Mouse (Mus musculus) Patski (cell line): ENCODE data around the gene Aldh6a1. TPM values are rescaled to one million over a fixed set of nuclear protein-coding genes. Genes with fewer than 3 reads are reported as not detected.

Experiments
- ATAC-seq: fragments of 100-300 bp; one replicate; pipeline ENCODE4 v1.8.0; 2021
- CTCF ChIA-PET: fragments of 350-600 bp; sonication (Branson Sonifier 250); formaldehyde crosslinking; loops from one replicate; lab custom pipeline; 2022; ENCODE audit warnings: inconsistent platforms; lab: Charles Lee
- POLR2A ChIA-PET: fragments of 350-600 bp; sonication (Branson Sonifier 250); formaldehyde crosslinking; loops from one replicate; lab custom pipeline; 2022; ENCODE audit warnings: antibody characterized with exemption, inconsistent platforms; lab: Charles Lee
- DNase-seq: peaks from one replicate; pipeline ENCODE4 v3.0.0-alpha.2; 2011; ENCODE audit warnings: low read depth, low spot score
- H3K27me3 ChIP-seq: fragments of 371-371 bp; one replicate; pipeline ENCODE4 v1.5.1; 2021
- CTCF ChIP-seq: fragments of 100-300 bp; IDR thresholded peaks from one replicate; pipeline ENCODE4 v1.5.1; 2021
- in situ Hi-C: fragments of 300-500 bp; cut with MboI; formaldehyde crosslinking; loops from 3 replicates; pipeline ENCODE4 v1.11.1; 2018; ENCODE audit warnings: low pct_unique_long_range_greater_than_20kb, mixed read lengths
- polyA plus RNA-seq: library from polyadenylated mRNA; unstranded; gene quantifications from one replicate; pipeline ENCODE4 v1.2.3, GENCODE M21; 2021

The Aldh6a1 gene
- polyA plus RNA-seq = 25.0 TPM

DNA sequence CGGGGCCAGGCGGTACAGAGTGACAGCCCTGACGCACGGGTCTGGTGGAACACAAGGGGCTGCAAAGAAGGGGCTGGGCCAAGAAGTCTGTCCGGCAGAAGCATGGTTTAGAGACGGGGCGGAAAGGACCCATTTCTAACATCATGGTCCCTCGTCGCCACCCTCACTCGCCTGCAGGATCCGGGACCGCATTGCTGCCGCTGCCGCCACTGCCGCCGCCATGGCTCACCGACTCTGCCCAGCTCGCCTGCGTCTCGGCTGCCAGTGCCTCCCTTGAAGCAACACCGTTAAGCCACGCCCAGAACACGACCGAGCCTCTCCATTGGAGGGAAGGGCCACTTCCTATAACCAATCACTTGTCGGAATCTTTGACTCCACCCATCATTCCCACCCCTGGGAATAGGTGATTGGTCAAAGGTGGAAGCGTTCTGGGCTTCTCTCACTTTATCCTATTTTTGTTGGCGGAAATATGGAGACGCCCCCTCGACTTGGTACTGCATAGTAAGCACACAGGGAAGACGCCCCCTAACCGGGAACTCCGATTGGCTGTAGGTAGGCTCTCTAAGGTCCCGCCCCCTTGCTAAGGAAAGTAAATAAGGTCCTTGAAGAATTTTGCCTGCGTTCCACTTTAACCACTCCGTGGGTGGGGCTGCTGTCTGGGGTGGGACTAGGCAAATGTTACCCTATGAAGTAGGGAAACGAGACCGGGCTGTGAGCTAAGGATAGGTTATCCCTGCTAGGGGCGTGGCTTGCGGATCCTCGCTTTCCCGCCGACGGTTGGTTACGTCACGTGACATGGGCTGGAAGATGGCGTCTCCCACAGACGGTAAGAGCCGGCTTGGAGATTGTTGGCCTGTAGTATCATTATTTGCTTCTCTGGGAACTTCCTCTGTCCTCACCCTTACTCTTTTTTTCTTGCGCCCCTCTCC is at the start of gene Aldh6a1, which contains the start of gene Lin52:
Gene Aldh6a1 (minus strand): TSS at position 287 of the 929 bp plus-strand sequence.
Gene Lin52 (plus strand): TSS at position 705 of the 929 bp plus-strand sequence.
- no peaks in the 10 kb centered on the region for H3K27me3 ChIP-seq
- no peak for TF ChIP-seq CTCF
- in situ Hi-C loops = loop anchor here (5.0 kb wide), 1 partner anchor 104 kb away; no protein-coding TSS in a partner anchor
- DNase-seq (peak; percentile 99), ATAC-seq (peak; percentile 95)
- POLR2A ChIA-PET = interaction anchor here (1.6 kb wide), 1 partner anchor 14 kb away, joined by 3 read pairs; no protein-coding TSS in a partner anchor
- CTCF ChIA-PET = no interaction called here

DNA sequence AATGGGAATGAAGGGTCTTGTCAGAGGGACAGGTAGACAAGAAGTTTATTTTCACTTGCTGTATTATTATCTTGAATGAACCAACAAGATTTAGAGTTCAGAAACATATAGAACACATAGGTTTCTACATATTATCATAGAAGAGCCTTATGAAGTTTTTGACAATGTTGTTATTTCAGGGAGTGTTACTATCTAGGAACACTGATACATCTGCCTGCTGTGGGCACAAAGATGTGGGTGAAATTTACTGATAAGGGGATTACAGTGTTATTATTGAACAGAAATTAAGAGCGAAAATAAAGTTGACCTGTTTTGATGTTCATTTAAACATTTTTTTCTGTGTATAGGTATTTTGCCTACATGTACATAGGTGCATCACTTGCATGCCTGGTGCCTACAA is 46.0 kb upstream of the Aldh6a1 start:
- in situ Hi-C loops = no loop called here
- TF ChIP-seq CTCF = no peak
- no peak for DNase-seq
- ATAC-seq = no peak
- ChIA-PET POLR2A (no interaction called here), CTCF (no interaction called here)
- H3K27me3 ChIP-seq = no peaks in the 10 kb centered on the region

DNA sequence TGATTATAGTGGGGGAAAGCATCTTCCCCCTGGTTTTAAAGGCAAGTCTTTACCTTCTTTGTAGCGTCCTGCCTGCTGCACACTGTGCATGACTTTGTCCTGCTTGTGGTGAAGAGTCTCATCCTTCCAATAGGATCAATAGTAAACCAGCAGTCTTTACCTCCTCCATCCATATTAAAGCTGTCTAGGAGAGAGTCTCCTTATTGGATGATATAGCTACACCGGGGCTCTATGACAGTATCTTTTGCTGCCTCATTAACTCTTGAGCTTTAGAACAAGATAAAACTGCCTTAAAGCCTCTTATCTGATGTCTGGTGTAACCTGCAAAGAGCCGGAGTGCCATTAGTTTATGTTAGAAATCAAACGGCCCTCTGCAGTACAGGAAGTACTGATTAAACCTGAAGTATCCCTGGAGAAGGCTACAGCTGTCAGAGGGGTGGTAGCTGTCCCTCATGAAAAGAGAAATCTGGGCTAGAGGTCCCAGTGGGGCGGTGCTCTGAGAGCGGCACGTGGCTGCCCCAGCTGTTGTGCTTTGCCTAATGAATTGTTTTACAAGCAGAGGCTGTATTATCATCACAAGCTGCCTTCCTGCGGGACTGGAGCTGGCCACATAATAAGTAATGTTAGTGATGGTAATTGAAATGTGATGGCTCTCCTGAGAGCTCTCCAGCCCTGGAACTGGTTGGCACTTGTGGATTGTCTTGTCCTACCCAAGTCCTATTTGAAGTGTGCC is 36.7 kb upstream of the Aldh6a1 start:
- DNase-seq (no peak), ATAC-seq (no peak)
- no peak for TF ChIP-seq CTCF
- ChIA-PET POLR2A (no interaction called here), CTCF (interaction anchor here (0.7 kb wide), 1 partner anchor 12 kb away, joined by 3 read pairs; no protein-coding TSS in a partner anchor)
- no peaks in the 10 kb centered on the region for H3K27me3 ChIP-seq
- in situ Hi-C loops = no loop called here

DNA sequence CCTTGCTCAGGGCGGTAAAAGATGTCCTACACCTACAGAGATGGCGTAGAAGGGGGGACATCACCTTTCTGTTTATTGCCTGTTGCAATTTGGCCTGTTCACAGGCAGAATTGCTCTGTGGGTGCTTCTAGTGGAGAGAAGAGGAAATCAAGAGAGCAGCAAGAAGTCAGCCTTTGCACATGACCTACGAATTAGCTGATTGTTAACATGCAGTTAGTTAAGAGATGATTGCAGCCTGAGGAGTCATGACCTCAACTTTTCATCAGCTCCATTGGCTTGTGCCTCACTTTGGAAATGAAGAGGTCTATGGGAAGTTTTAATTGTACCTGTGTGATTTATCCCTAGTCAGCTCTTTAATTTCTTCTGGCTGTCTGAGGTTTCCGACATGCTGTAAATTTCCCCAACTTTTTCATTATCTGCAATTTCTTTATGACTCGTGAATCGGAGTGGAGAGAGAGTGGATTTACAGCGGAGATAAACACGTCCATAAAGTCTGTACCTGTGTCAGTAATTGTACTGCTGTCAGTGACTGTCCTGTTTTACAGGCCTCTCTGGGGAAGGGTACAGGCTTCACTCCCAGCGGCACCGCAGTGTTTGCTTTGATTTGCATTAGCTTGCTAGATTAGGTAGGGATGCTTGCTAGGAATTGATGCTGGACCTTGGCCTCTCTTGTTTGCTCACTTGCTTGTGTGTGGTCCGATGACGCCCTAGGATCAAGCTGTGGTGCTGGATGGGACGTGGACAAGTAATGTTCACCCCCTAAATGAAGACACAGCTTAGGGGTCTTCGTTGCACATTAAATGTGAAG is 32.2 kb upstream of the Aldh6a1 start:
- CTCF ChIA-PET = no interaction called here
- POLR2A ChIA-PET = no interaction called here
- in situ Hi-C loops = no loop called here
- no peak for DNase-seq
- TF ChIP-seq CTCF = no peak
- no peak for ATAC-seq
- no peaks in the 10 kb centered on the region for H3K27me3 ChIP-seq

DNA sequence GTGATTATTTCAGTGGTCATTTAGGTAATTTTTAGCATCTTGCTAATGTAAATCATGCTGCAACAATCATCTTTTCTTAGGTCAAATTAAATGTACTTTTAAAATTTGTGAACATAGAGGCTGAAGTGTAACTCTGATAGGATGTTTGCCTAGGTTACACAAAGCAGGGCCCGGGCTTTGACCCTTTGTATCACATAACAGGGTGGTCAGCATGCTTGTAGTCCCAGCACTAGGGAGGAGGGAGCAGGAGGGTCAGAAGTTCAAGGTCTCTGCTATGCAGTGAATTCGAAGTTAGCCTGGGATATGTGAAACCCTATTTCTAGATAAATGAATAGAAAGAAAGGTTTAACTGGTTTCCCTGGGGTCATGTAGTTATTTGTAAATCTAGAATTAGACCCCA is 30.4 kb upstream of the Aldh6a1 start:
- CTCF ChIA-PET = no interaction called here
- no peaks in the 10 kb centered on the region for H3K27me3 ChIP-seq
- no peak for TF ChIP-seq CTCF
- in situ Hi-C loops = no loop called here
- DNase-seq (no peak), ATAC-seq (no peak)
- POLR2A ChIA-PET = no interaction called here

DNA sequence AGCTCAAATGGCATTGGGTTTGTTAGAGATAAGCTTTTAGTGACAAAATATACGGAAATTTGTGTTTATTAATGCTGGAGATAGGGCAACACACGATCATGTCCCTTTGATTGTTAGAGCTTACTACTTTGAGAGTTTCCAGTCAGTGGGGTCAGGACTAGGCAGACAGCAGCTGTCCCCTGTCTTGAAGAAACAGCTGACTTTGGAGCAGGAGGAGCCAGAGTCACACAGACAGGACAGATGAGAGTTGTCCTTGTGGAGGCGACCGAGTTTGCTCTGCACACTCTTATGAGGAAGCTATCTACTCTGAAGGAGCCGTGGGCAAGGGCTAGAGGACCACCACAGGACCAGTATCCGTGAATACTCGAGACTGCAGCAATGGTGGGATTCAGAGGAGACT is 28.1 kb upstream of the Aldh6a1 start:
- ATAC-seq = no peak
- in situ Hi-C loops = no loop called here
- POLR2A ChIA-PET = no interaction called here
- H3K27me3 ChIP-seq = no peaks in the 10 kb centered on the region
- CTCF ChIA-PET = interaction anchor here (1.5 kb wide), 1 partner anchor 10 kb away, joined by 3 read pairs; no protein-coding TSS in a partner anchor
- no peak for TF ChIP-seq CTCF
- DNase-seq = no peak

DNA sequence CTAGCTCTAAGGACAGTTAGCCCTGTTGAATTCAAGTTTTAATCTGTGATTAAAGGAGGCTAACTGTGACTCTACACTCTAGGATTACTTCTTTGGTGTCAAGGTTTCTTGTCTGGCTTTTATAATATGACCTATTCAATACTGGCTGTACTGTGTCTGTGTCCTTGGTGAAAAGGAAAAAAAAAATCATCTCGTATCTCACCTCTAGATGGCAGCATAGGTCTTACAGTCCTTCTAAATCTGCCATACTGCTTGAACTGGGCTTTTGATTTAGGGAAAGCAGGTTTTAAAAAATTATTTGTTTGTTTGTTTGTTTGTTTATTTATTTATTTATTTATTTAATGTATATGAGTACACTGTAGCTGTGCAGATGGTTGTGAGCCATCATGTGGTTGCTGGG is 17.9 kb upstream of the Aldh6a1 start:
- ChIA-PET POLR2A (no interaction called here), CTCF (interaction anchor here (1.5 to 2.9 kb wide), 2 partner anchors 11 to 121 kb away, joined by 3 to 8 read pairs; no protein-coding TSS in a partner anchor)
- TF ChIP-seq CTCF = peak; percentile 43
- ATAC-seq (no peak), DNase-seq (no peak)
- H3K27me3 ChIP-seq = no peaks in the 10 kb centered on the region
- in situ Hi-C loops = loop anchor here (5.0 kb wide), 1 partner anchor 119 kb away; no protein-coding TSS in a partner anchor

DNA sequence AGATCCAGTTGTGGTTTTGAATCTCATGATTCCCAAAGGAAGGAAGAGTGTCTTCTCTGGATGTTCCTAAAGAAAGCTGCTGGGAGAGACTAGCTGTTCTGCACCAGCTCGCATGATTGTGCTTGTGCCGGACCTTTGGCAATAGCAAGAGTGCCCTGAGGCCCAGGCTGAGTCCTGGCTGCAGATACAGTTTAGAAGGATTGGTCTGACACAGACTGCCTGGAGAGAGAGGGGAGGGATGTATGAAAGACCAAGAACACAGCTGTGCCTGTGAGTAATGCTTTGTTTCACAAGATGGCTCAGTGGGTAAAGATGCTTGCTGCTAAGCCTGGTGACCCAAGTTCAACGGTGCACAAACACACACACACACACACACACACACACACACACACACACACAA is 12.1 kb upstream of the Aldh6a1 start:
- no peak for DNase-seq

DNA sequence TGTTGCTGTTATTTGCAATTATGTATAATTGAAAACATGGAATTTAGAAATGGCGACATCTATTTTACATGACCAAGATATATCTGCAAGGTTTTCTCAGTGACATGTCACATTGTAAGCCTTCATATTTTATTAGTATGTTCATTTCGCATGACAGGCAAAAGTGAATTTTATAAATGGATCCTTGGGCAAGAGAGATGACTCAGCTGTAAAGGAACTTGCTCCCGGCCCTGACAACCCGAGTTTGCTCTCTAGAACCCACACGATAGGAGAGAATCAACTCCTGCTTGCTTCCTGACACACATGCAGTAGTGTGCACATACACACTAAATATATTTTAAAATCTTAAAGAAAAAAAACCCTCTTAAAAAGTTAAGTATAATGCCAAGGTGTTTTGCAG is 10.6 kb upstream of the Aldh6a1 start:
- POLR2A ChIA-PET = no interaction called here
- no peaks in the 10 kb centered on the region for H3K27me3 ChIP-seq
- no peak for TF ChIP-seq CTCF
- in situ Hi-C loops = no loop called here
- CTCF ChIA-PET = no interaction called here
- no peak for DNase-seq
- no peak for ATAC-seq

More for the DNA sequence above, 12.1 kb upstream of the Aldh6a1 start:
- no peak for TF ChIP-seq CTCF
- no peaks in the 10 kb centered on the region for H3K27me3 ChIP-seq
- no peak for ATAC-seq
- in situ Hi-C loops = no loop called here
- POLR2A ChIA-PET = no interaction called here
- CTCF ChIA-PET = interaction anchor here (1.0 kb wide), 1 partner anchor 126 kb away, joined by 4 read pairs; no protein-coding TSS in a partner anchor

DNA sequence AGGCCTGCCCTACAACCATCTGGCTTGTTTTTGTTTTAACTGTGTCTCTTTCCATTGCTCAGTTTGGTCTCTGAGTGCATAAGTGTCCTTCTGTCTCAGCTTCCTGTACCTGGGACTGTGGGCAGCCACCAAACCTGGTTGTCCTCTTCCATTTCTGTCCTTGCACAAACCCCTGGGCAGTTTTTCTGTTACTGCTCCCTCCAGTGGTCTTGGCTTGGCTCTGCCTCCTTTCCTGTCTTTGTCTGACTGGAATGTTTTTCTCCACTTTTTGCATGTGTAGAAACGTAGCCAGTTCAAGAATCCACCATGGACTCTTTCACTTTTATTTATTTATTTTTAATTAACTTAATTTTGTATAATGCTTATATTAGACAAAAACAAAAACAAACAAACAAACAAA is 9.0 kb upstream of the Aldh6a1 start:
- no peak for ATAC-seq
- ChIA-PET CTCF (no interaction called here), POLR2A (no interaction called here)
- in situ Hi-C loops = no loop called here
- DNase-seq = no peak
- TF ChIP-seq CTCF = peak; percentile 35
- no peaks in the 10 kb centered on the region for H3K27me3 ChIP-seq
